Mouse (Mus musculus): ENCODE data around the gene Slc6a15. TPM values are rescaled to one million over a fixed set of nuclear protein-coding genes. Genes with fewer than 3 reads are reported as not detected.

The Slc6a15 gene
- 1 to 10 TPM; 3.9 to 6.6 TPM for total RNA-seq (2021)
- long read RNA-seq, experiment 1, partial matches to known transcripts = 0 of 2 reads
- long read RNA-seq, experiment 1, other reads (novel, unspliced or antisense) = 1 of 2 reads
- long read RNA-seq, experiment 2, partial matches to known transcripts = 0 of 1 reads
- long read RNA-seq, experiment 2, other reads (novel, unspliced or antisense) = 0 of 1 reads

GRCm38 (mm10) chr10:103367371-103368295, at the start of gene Slc6a15:
Gene Slc6a15 (plus strand): TSS chr10:103367783.
- peak; percentile 16 to 34 for DNase-seq

- DNase-seq = peak; percentile 40 to 43
Measured at GRCm38 (mm10) chr10:103321941-103322340, 45.6 kb upstream of the Slc6a15 start.

- DNase-seq = no peak
Measured at GRCm38 (mm10) chr10:103323386-103323785, 44.2 kb upstream of the Slc6a15 start.

- DNase-seq = no peak
Measured at GRCm38 (mm10) chr10:103334306-103334705, 33.3 kb upstream of the Slc6a15 start.

GRCm38 (mm10) chr10:103339928-103340327, 27.7 kb upstream of the Slc6a15 start:
- DNase-seq = no peak

GRCm38 (mm10) chr10:103346797-103347196, 20.8 kb upstream of the Slc6a15 start:
- DNase-seq = no peak

- DNase-seq = peak; percentile 18 to 31
Measured at GRCm38 (mm10) chr10:103368296-103369080, 905 bp downstream of the Slc6a15 start.

GRCm38 (mm10) chr10:103369081-103369420, 1.5 kb downstream of the Slc6a15 start:
- peak; percentile 77 to 79 for DNase-seq

- peak in 1 of 2 experiments; percentile 20 for DNase-seq
Measured at GRCm38 (mm10) chr10:103402171-103402570, 34.6 kb downstream of the Slc6a15 start.

GRCm38 (mm10) chr10:103427717-103428116, 60.1 kb downstream of the Slc6a15 start:
- DNase-seq = no peak

GRCm38 (mm10) chr10:103442588-103442987, 75.0 kb downstream of the Slc6a15 start:
- DNase-seq = no peak

GRCm38 (mm10) chr10:103443070-103443469, 75.5 kb downstream of the Slc6a15 start:
- DNase-seq = peak in 1 of 2 experiments; percentile 1

- DNase-seq = no peak
Measured at GRCm38 (mm10) chr10:103448340-103448739, 80.8 kb downstream of the Slc6a15 start.

- DNase-seq = no peak
Measured at GRCm38 (mm10) chr10:103457896-103458295, 90.3 kb downstream of the Slc6a15 start.

Other genes starting within 250 kb of the Slc6a15 start
- under 1 TPM; 0.30 TPM for gene Lrriq1, start 131.5 kb upstream of the Slc6a15 start, total RNA-seq (2021)

Data from adrenal gland, postnatal 36 days (tissue).